Mouse (Mus musculus): ENCODE results near the gene Cops3.

Cops3 gene

DNA sequence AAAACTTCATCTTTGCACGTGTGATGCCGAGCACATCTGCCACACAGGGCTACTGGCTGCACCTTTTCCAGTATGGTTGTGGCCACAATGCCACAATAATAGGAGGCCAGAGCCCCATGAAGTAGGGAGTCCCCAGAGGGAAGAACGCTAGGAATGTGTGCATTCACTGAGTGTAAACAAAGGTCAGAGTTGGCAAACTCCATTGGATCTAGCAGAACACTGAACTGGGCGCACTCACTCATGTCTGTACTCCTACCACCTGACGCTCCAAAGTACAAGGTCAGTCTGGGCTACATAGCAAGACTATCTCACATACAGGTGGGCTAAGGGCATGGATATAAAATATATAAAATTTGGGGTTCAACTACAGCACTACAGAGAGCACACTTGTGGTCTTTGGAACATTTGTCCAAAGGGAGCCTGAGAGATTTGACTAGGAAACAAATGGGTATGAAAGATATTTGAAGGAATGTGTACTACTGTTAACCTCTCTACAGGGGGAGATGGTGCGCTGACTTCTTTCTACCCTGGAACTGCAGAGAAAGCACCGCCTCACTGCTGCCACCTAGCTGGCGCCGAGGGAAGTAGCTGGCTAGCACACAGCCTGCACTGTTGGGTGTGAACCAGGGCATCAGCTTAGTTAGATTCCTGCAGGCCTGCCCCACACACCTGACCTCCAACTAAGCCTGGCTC, 61.3 kb downstream of the Cops3 start:
- in situ Hi-C loops (cut with MseI, MboI): loop anchor here in 1 of 2 experiments (10.0 kb wide), 1 partner anchor 154 kb away; no protein-coding TSS in a partner anchor

DNA sequence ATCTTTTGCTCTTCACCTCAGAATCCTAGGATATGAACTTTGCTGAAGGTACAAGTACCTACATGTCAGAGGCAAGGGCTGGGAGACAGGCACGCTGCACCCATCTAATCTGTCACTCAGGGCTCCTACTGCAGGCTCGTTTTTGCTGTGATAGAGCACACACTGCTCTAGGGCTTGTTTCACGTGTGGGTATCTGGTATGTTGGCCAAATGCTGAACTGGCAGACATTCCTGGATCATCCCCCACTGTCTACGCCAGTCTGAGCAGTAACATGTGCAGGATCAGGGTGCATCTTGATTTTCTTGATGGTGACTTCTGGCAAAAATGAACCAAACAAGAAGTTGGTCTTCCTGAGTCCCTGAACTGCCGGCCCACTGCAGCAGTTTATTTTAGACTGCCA, 62.4 kb downstream of the Cops3 start:
- in situ Hi-C loops (cut with MseI, MboI): loop anchor here in 1 of 2 experiments (10.0 kb wide), 1 partner anchor 152 kb away; no protein-coding TSS in a partner anchor

DNA sequence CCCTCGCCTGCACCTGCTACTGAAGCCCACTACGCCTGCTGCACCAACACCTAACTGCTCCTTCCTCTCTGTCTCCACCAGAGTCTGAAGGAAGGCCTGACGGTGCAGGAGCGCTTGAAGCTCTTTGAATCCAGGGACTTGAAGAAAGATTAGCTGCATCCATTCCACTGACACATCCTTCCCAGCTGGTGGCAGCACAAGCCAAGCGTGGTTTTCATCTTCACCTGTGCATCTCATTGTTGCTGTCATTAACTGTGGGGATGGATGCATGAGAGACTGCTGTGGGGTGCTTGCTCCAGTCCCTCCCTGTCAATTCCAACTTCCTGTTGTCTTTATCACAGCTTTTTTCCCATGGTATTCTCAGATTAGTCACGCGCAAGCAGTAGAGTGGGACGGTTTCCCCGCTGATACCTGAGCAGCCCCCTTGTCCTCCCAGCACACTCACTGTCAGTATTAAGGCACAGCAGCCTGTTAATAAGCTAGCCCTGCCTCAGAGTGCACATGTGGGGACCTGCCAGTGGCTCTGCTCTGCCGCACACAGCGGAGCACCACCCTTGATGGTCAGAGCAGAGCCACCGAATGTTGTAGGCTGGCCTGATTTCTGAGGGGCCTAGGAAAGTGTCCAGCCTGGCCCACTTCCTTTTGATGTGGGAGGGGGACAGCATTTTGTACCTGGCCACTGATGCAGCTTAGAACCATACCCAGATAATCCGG, 64.0 kb downstream of the Cops3 start:
- in situ Hi-C loops (cut with MseI, MboI): loop anchor here in 1 of 2 experiments (10.0 kb wide), 1 partner anchor 151 kb away; no protein-coding TSS in a partner anchor

DNA sequence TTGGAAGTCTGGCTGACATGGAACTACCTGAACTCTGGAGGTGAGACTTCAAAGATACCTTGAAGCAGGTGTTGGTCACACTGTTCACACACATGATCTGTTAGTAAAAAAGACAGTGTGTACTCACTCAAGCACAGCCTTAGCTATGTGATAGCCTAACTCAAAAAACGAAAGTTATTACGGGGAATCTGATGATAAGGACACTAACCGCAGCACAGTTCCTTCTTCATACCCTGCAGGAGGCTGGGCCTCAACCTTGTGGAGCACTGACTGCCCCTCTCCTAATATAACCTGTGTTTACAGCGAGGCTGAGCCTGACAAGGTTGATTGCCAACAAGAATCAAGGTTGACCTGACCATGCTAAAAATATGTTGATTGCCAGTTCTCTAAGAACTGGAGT, 65.1 kb downstream of the Cops3 start:
- in situ Hi-C loops (cut with MseI, MboI): loop anchor here in 1 of 2 experiments (10.0 kb wide), 1 partner anchor 150 kb away; no protein-coding TSS in a partner anchor

DNA sequence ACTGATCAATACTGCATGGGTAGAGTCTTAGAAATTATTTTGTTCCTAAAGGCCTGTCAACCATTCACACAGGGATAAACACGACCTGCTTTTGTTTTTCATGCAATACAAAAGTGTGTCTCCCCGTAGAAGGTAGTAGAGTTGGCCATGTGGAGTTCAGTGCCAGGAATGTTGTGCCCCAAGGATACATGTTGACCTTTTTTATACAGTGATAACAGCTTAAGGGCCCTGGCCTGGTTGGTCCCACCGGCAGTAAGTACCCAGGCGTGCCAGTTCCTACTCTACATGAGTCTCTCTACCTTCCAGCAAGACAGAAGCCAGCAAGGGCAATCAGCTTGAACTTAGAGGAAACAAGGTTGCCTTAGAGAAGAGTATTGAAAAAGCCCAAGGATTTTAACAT, 66.7 kb downstream of the Cops3 start:
- in situ Hi-C loops (cut with MseI, MboI): loop anchor here in 1 of 2 experiments (10.0 kb wide), 1 partner anchor 148 kb away; no protein-coding TSS in a partner anchor

DNA sequence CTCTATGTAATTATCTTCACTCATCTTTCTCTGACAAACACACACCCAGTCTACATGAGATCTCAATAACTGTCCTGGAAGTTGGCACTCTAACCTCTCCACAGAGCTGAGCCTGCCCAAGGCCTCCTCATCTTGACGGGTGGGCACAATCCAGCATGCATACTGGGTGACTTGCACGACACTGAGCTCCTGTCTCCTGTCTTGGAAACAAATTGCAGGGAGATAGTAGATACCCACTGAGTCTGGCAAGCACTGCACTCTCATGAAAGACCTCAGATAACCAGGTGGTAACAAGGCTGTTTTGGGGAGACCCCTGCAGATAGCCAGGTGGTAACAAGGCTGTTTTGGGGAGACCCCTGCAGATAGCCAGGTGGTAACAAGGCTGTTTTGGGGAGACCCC, 67.3 kb downstream of the Cops3 start:
- in situ Hi-C loops (cut with MseI, MboI): loop anchor here in 1 of 2 experiments (10.0 kb wide), 1 partner anchor 147 kb away; no protein-coding TSS in a partner anchor

DNA sequence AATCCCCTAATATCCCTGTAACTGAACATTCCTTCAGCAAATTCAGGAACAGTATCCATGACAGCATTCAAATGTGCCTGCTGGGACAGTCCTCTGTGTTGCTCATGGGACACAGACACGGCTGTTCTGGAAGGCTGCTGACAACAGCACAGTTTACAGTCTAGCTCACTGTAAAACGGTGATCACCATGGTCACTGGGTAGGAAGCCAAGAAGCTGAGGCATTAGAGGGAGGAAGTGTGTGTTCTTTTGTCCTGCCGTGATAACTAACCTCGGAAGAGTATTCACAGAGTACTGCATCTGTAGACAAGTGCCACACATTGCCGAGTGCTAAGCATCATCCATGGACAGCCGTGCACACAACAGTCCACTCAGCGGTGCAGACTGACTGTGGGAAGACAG, 68.9 kb downstream of the Cops3 start:
- in situ Hi-C loops (cut with MseI, MboI): loop anchor here in 1 of 2 experiments (10.0 kb wide), 1 partner anchor 146 kb away; no protein-coding TSS in a partner anchor

DNA sequence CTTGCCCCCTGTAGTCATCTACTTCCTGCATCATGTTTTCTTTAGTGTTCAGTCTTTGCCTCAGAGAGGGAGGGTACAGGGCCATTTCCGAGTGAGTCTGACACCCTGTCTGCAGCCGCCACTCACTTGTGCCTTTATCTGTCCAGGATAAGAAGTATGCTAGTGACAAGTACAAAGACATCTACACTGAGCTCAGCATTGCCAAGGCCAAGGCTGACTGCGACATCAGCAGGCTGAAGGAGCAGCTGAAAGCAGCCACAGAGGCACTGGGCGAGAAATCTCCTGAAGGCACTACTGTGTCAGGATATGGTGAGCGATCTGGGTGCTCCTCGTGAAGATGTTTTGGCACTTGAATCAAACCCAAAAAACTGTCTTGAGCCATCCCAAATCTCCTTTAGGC, 69.9 kb downstream of the Cops3 start:
- in situ Hi-C loops (cut with MseI, MboI): loop anchor here in 1 of 2 experiments (10.0 kb wide), 1 partner anchor 145 kb away; no protein-coding TSS in a partner anchor

DNA sequence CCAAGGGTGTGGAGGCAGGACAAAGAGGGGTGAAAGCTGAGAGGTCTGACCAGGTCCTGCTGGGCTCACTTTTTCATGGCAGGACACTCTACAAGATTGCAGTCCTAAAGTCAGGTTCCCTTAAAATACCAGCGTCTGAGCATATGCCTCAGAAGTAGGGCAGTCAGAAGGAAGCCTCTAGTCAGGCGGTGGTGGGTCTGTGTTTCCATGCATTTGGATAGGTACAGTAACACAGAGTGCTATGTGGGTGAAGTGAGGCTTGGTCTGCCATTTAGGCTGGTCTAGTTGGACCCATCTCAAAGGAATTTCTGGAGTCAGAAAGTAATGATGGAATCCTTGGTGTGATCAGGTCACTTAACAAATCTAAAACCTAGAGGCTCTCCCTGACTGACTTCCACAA, 70.3 kb downstream of the Cops3 start:
- in situ Hi-C loops (cut with MseI, MboI): no loop called here

Measured in mouse trophoblast stem cell (cell line).